8 mouse cellular contexts compared by ENCODE assay signal in genomic region chr19:59345081-59345657, GRCm38 (mm10). TPM values are rescaled to one million over a fixed set of nuclear protein-coding genes. Genes with fewer than 3 reads are reported as not detected.
A peak's percentile ranks its signal among the peaks of the same experiment; 100 is the strongest.
DNase-seq lines count a peak whose midpoint lies in the region; ATAC-seq and TF ChIP-seq lines count a peak whose summit lies in the region.

No protein-coding gene starts in this region.

- CTCF ChIA-PET in Patski (lab: Charles Lee), result no interaction called here

- ATAC-seq in Patski, result peak; percentile 48
- peak; percentile 55 for ATAC-seq in intestine, postnatal 0 days
- peak; percentile 48 for ATAC-seq in liver, embryonic 11.5 days (replicated peaks; ENCODE audit: low FRiP score)
- ATAC-seq in midbrain, postnatal 0 days (ENCODE audit: low FRiP score), result peak; percentile 64

- H3K27ac ChIP-seq in embryonic facial prominence, embryonic 10.5 days (replicated peaks), result peak overlapping the region; percentile 97
- H3K27ac ChIP-seq in intestine, postnatal 0 days (ENCODE audit: low read depth, low read length), result peak overlapping the region; percentile 92
- H3K27ac ChIP-seq in liver, embryonic 11.5 days (ENCODE audit: low read depth, low read length), result peak overlapping the region; percentile 92
- H3K27ac ChIP-seq in midbrain, postnatal 0 days (ENCODE audit: low read depth, low read length), result peak overlapping the region; percentile 90

- in situ Hi-C loops in Patski (cut with MboI; ENCODE audit: low pct_unique_long_range_greater_than_20kb), result loop anchor here (5.0 kb wide), 1 partner anchor 112 kb away; the partner anchor contains the start of gene Emx2

- H3K9ac ChIP-seq in intestine, postnatal 0 days (ENCODE audit: low read depth, low read length), result peak overlapping the region; percentile 90
- peak overlapping the region; percentile 93 for H3K9ac ChIP-seq in liver, embryonic 11.5 days (ENCODE audit: low read depth, low read length)
- H3K9ac ChIP-seq in midbrain, postnatal 0 days (replicated peaks; ENCODE audit: low read length, poor library complexity, severe bottlenecking), result peak overlapping the region; percentile 83

- TF ChIP-seq CTCF in Patski (IDR thresholded peaks at IDR 0.05), result no peak
- TF ChIP-seq CTCF in intestine, postnatal 0 days (IDR thresholded peaks at IDR 0.05; ENCODE audit: low read depth), result peak; percentile 52
- TF ChIP-seq CTCF in midbrain, postnatal 0 days (IDR thresholded peaks at IDR 0.05), result peak; percentile 37

- peak overlapping the region; percentile 96 for H3K4me3 ChIP-seq in embryonic facial prominence, embryonic 10.5 days
- H3K4me3 ChIP-seq in intestine, postnatal 0 days (ENCODE audit: low read depth, low read length), result peak overlapping the region; percentile 94
- peak overlapping the region; percentile 94 for H3K4me3 ChIP-seq in liver, embryonic 11.5 days (ENCODE audit: low read depth, low read length)
- peak overlapping the region; percentile 92 for H3K4me3 ChIP-seq in midbrain, postnatal 0 days (ENCODE audit: low read depth, low read length)

- H3K27me3 ChIP-seq in Patski, result no peaks in the 10 kb centered on the region
- no peaks in the 10 kb centered on the region for H3K27me3 ChIP-seq in embryonic facial prominence, embryonic 10.5 days (replicated peaks; ENCODE audit: low read depth, poor library complexity, severe bottlenecking)
- H3K27me3 ChIP-seq in intestine, postnatal 0 days (replicated peaks; ENCODE audit: control insufficient read depth, insufficient read depth, low read length), result no peaks in the 10 kb centered on the region
- H3K27me3 ChIP-seq in liver, embryonic 11.5 days (replicated peaks; ENCODE audit: control insufficient read depth, insufficient read depth, low read length), result no peaks in the 10 kb centered on the region
- H3K27me3 ChIP-seq in midbrain, postnatal 0 days (ENCODE audit: insufficient read depth, low read length), result no peaks in the 10 kb centered on the region

- peak overlapping the region; percentile 96 for H3K4me2 ChIP-seq in intestine, postnatal 0 days (replicated peaks; ENCODE audit: low read depth)
- H3K4me2 ChIP-seq in liver, embryonic 11.5 days, result peak overlapping the region; percentile 97
- H3K4me2 ChIP-seq in midbrain, postnatal 0 days (ENCODE audit: low read depth, low read length, poor library complexity, severe bottlenecking), result peak overlapping the region; percentile 99

- no peaks in the 10 kb centered on the region for H3K9me3 ChIP-seq in embryonic facial prominence, embryonic 10.5 days
- no peaks in the 10 kb centered on the region for H3K9me3 ChIP-seq in intestine, postnatal 0 days (ENCODE audit: control insufficient read depth)
- H3K9me3 ChIP-seq in liver, embryonic 11.5 days (ENCODE audit: control insufficient read depth, low read length), result no peaks in the 10 kb centered on the region
- no peaks in the 10 kb centered on the region for H3K9me3 ChIP-seq in midbrain, postnatal 0 days (ENCODE audit: low read length)

- H3K36me3 ChIP-seq in embryonic facial prominence, embryonic 10.5 days (replicated peaks), result no peaks in the 10 kb centered on the region
- no peaks in the 10 kb centered on the region for H3K36me3 ChIP-seq in intestine, postnatal 0 days (ENCODE audit: control insufficient read depth, insufficient read depth)
- 0 out of 2 replicates have a peak, but pooled peaks cover 2% of the 10 kb centered on the region for H3K36me3 ChIP-seq in liver, embryonic 11.5 days (ENCODE audit: control insufficient read depth, insufficient read depth, low read length)
- no peaks in the 10 kb centered on the region for H3K36me3 ChIP-seq in midbrain, postnatal 0 days (ENCODE audit: insufficient read depth, low read length)

- under 1% methylated on average over 70 of the region's 70 CpGs for WGBS in embryonic facial prominence, embryonic 10.5 days
- under 1% methylated on average over 62 of the region's 70 CpGs for WGBS in intestine, postnatal 0 days
- under 1% methylated on average over 57 of the region's 70 CpGs for WGBS in liver, embryonic 11.5 days
- WGBS in midbrain, postnatal 0 days, result 0% methylated on average over 64 of the region's 70 CpGs

- peaks cover 50% of the 10 kb centered on the region for H3K4me1 ChIP-seq in embryonic facial prominence, embryonic 10.5 days
- peaks cover 10% of the 10 kb centered on the region; the same call in 1 of the 2 replicates for H3K4me1 ChIP-seq in intestine, postnatal 0 days (replicated peaks; ENCODE audit: control insufficient read depth, insufficient read depth, low read length)
- H3K4me1 ChIP-seq in liver, embryonic 11.5 days (replicated peaks; ENCODE audit: control insufficient read depth, insufficient read depth, low read length), result peaks cover 16% of the 10 kb centered on the region
- H3K4me1 ChIP-seq in midbrain, postnatal 0 days (ENCODE audit: insufficient read depth, low read length), result peaks cover 8% of the 10 kb centered on the region; the same call in 1 of the 2 replicates

- DNase-seq in 3134 (ENCODE audit: extremely low read depth, insufficient read length, low spot score) (peak; percentile 79), Patski (ENCODE audit: low read depth, low spot score) (no peak)
- DNase-seq in embryonic facial prominence, embryonic 10.5 days (ENCODE audit: low spot score), result peak; percentile 78
- DNase-seq in heart, adult 18-20 months, result peak; percentile 58 to 62
- peak; percentile 78 for DNase-seq in liver, embryonic 11.5 days (ENCODE audit: low spot score)
- DNase-seq in midbrain, postnatal 0 days (ENCODE audit: low spot score), result no peak
- peak; percentile 71 for DNase-seq in testis, postnatal 14 days (ENCODE audit: low spot score)

- POLR2A ChIA-PET in Patski (lab: Charles Lee), result interaction anchor here (0.9 to 1.4 kb wide), 4 partner anchors 10 to 123 kb away, joined by 3 read pairs; no protein-coding TSS in a partner anchor

RNA-seq across cellular contexts. Expression of gene Pdzd8, which starts 0.4 kb away (rescaled TPM):
- 38.5 TPM for polyA plus RNA-seq in Patski (2021)
- polyA plus RNA-seq in embryonic facial prominence, embryonic 10.5 days (2016; fragmentation: Nextera tagmentation; extraction: Ambion mirVana), result 9.8 and 10.7 TPM in 2 replicates
- 10 to 100 TPM; 22.5 to 23.9 TPM for total RNA-seq in heart, adult 18-20 months (2021)
- 6.1 and 7.0 TPM in 2 replicates for polyA plus RNA-seq in intestine, postnatal 0 days (2015; fragmentation: Nextera tagmentation; extraction: Ambion mirVana)
- 12.7 and 14.1 TPM in 2 replicates for polyA plus RNA-seq in liver, embryonic 11.5 days (2014; fragmentation: Nextera tagmentation; extraction: Ambion mirVana)
- 48.8 and 56.3 TPM in 2 replicates for total RNA-seq in midbrain, postnatal 0 days (2014; rRNA removed)
- polyA plus RNA-seq in midbrain, postnatal 0 days (2015; fragmentation: Nextera tagmentation; extraction: Ambion mirVana), result 8.8 and 11.3 TPM in 2 replicates

RNA-seq across cellular contexts. Expression of gene Rps12-ps3, which starts 23.1 kb away (rescaled TPM):
- 1,107 TPM for polyA plus RNA-seq in Patski (2021)
- 7.5 and 33.5 TPM in 2 replicates for polyA plus RNA-seq in embryonic facial prominence, embryonic 10.5 days (2016; fragmentation: Nextera tagmentation; extraction: Ambion mirVana)
- 100 to 1,000 TPM; 287 to 324 TPM for total RNA-seq in heart, adult 18-20 months (2021)
- 20.0 and 27.4 TPM in 2 replicates for polyA plus RNA-seq in intestine, postnatal 0 days (2015; fragmentation: Nextera tagmentation; extraction: Ambion mirVana)
- 63.6 and 85.2 TPM in 2 replicates for polyA plus RNA-seq in liver, embryonic 11.5 days (2014; fragmentation: Nextera tagmentation; extraction: Ambion mirVana)
- 77.4 and 105 TPM in 2 replicates for total RNA-seq in midbrain, postnatal 0 days (2014; rRNA removed)
- 9.1 and 9.7 TPM in 2 replicates for polyA plus RNA-seq in midbrain, postnatal 0 days (2015; fragmentation: Nextera tagmentation; extraction: Ambion mirVana)

Comparison
In these comparisons a context has a peak if more than half of its experiments do, and no peak if none do; other contexts are left out.
1. DNase-seq: peak in 3134 (single experiment), embryonic facial prominence, embryonic 10.5 days (single experiment), heart, adult 18-20 months (2 of 2), liver, embryonic 11.5 days (single experiment) and testis, postnatal 14 days (single experiment); none in Patski (single experiment) and midbrain, postnatal 0 days (single experiment).
2. RNA of gene Rps12-ps3, which starts 23.1 kb away (polyA plus RNA-seq): 1,107 TPM in Patski (single experiment); 63.6 to 85.2 TPM in liver, embryonic 11.5 days, 20.0 to 27.4 TPM in intestine, postnatal 0 days, 9.1 to 9.7 TPM in midbrain, postnatal 0 days and 7.5 to 33.5 TPM in embryonic facial prominence, embryonic 10.5 days; every median in the first group is over 10 times any median in the second.
3. Peak in every context shown above with its lines, with median percentiles within 50 percentile points of each other: ATAC-seq, H3K27ac ChIP-seq, H3K4me3 ChIP-seq, H3K4me2 ChIP-seq and H3K9ac ChIP-seq.